Mouse (Mus musculus): ENCODE data around the gene Lrrc25. TPM values are rescaled to one million over a fixed set of nuclear protein-coding genes. Genes with fewer than 3 reads are reported as not detected.
"Not testable (repeated sequence)": the region's sequence is repeated elsewhere in the genome, so short reads cannot be mapped to it uniquely, and the experiment has no call there.

Gene Lrrc25
- polyA plus RNA-seq (2015; fragmentation: Nextera tagmentation; extraction: Ambion mirVana): 1.2 and 1.6 TPM in 2 replicates

DNA sequence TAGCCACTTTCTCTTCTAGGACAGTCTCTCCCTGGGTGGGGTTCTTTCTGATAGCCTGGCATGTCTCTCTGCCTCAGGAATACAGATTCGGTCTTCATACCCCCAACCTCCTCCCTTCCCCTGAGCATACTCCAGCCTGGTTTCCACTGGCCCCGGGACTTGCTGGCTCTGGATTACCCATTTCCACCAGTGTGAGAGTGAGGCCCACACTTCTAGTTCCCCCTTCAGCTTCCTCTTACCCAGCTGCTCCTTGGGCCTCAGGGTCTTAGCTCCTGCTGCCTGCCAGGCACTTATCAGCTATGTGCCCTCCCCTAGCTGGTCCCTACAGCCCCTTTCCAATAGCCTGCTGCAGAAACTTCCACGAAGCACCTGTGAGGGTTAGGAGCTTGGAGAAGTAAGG lies at the start of gene Lrrc25:
Lrrc25 (plus strand) TSS at position 262 of the 400 bp plus-strand sequence.
- Histone ChIP-seq H3K27me3 (replicated peaks) (no peaks in the 10 kb centered on the region), H3K36me3 (replicated peaks) (no peaks in the 10 kb centered on the region), H3K4me1 (peaks cover 10% of the 10 kb centered on the region), H3K9me3 (no peaks in the 10 kb centered on the region), H3K27ac (no peak within 1 kb of the TSS), H3K4me3 (no peak within 1 kb of the TSS), H3K4me2 (no peak within 1 kb of the TSS), H3K9ac (no peak within 1 kb of the TSS)
- no peak for ATAC-seq (replicated peaks)
- WGBS: 88% methylated on average over 3 of the region's 3 CpGs

DNA sequence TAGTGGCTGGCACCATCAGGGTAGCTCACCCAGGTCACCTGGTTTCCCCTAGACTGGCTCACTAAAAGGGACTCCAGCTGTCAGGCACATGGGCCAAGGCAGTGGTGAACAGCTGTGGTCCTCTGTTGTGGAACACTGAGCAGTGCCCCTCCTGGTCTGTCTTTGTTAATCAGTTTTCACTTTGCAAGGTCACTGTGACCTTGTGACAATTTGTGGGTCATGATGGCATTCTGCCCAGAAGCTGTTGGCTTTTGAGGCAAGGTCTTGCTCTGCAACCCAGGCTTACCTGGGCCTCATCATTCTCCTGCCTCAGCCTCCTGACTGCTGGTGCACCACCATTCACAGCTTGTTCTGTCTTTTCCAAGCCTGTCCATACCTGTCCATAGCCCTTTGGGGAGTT lies 45.6 kb upstream of the Lrrc25 start:
- no peak for ATAC-seq (replicated peaks)
- Histone ChIP-seq H3K9ac (no peak overlapping the region), H3K27ac (no peak overlapping the region), H3K4me2 (no peak overlapping the region), H3K9me3 (no peaks in the 10 kb centered on the region), H3K36me3 (replicated peaks) (no peaks in the 10 kb centered on the region), H3K4me3 (no peak overlapping the region), H3K4me1 (peaks cover 5% of the 10 kb centered on the region; the same call in 1 of the 2 replicates), H3K27me3 (replicated peaks) (no peaks in the 10 kb centered on the region)

DNA sequence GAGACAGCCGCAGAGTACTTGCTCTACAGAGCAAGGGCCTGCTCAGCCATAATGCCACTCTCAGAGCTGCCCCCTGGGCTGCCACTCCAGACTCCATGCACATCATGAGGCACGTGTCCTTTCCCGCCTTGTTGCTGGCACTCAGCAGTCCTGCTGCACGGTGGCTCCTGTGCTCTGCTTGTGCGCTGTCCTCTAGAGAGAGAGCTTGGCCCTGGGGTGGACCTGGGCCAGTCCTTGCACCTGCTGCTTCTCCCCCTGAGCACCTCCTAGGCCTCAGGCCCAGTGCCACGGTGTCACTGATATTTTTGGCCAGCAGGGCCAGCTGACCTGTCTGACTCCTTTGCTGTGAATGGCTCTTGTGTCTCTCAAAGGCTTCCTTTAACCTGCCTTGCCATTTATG lies 45.0 kb upstream of the Lrrc25 start:
- Histone ChIP-seq H3K36me3 (replicated peaks) (no peaks in the 10 kb centered on the region), H3K4me1 (peaks cover 5% of the 10 kb centered on the region; the same call in 1 of the 2 replicates), H3K27me3 (replicated peaks) (no peaks in the 10 kb centered on the region), H3K27ac (no peak overlapping the region), H3K9me3 (no peaks in the 10 kb centered on the region), H3K9ac (no peak overlapping the region), H3K4me3 (no peak overlapping the region), H3K4me2 (no peak overlapping the region)
- 80% methylated on average over 6 of the region's 6 CpGs for WGBS
- no peak for ATAC-seq (replicated peaks)

DNA sequence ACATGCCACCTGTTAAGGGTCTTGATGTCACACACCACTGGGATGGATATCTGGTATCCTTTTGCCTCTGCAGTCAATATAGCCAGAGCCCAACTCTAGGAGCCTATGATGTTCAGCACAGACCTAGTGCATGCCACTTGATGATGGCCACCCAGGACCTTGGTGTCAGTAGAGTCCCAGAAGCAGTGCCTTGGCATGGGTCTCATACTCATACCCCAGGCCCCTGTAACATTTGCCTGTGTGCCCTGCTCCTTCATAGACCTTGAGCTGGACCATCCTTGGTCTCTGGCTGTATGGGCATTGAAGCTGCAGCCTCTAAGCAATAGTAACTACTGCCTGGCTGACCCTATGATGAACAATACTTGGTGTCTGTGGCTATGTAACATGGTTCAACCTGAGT lies 41.7 kb upstream of the Lrrc25 start:
- ATAC-seq (replicated peaks): no peak
- no peaks in the 10 kb centered on the region for H3K9me3 ChIP-seq

DNA sequence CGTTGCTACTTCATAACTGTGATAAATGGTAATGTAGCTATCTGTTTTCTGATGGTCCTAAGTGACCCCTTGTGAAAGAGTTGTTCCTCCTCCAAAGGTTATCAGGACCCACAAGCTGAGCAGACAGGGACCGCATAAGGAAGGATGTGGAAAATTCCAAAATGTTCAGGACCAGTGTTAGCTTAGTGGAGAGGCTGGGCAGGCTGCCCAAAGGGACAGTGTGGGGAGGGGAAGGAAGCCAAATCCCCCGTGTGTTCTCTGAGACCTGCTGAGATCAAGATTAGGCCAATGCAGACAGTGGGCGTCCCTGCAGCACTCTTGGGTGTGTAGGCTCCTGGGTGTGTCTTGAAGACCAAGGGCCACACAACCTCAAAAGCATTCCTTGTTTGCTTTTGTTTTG lies 41.0 kb upstream of the Lrrc25 start:
- no peak for ATAC-seq (replicated peaks)
- Histone ChIP-seq H3K27me3 (replicated peaks) (no peaks in the 10 kb centered on the region), H3K4me2 (no peak overlapping the region), H3K9ac (no peak overlapping the region), H3K4me3 (no peak overlapping the region), H3K4me1 (peaks cover 5% of the 10 kb centered on the region; the same call in 1 of the 2 replicates), H3K36me3 (replicated peaks) (0 out of 2 replicates have a peak, but pooled peaks cover under 1% of the 10 kb centered on the region), H3K9me3 (no peaks in the 10 kb centered on the region), H3K27ac (no peak overlapping the region)
- WGBS: 84% methylated on average over 4 of the region's 4 CpGs

More for the DNA sequence above, 41.7 kb upstream of the Lrrc25 start:
- Histone ChIP-seq H3K36me3 (replicated peaks) (no peaks in the 10 kb centered on the region), H3K27ac (no peak overlapping the region), H3K4me3 (no peak overlapping the region), H3K4me2 (no peak overlapping the region), H3K27me3 (replicated peaks) (no peaks in the 10 kb centered on the region), H3K4me1 (peaks cover 5% of the 10 kb centered on the region; the same call in 1 of the 2 replicates), H3K9ac (no peak overlapping the region)

DNA sequence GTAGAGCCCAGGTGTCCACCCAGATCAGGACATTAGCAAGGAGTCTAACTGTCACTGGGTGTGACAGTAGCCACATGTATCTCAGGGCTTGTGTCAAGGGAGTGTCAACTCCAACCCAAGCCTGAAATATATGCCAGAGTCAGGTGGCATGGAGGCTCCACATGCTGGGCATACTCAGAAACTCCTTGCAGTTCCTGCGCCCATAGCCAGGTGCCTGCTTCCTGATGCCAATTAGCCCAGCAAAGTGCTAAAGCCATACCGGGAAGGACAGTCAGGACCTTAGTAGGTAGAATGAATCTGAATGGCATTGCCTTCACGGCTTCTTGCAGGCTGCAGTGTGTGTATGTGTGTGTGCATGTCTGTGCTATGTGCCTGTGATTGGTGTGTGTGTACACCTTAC lies 38.7 kb upstream of the Lrrc25 start:
- Histone ChIP-seq H3K4me3 (no peak overlapping the region), H3K9me3 (no peaks in the 10 kb centered on the region), H3K9ac (no peak overlapping the region), H3K27ac (no peak overlapping the region), H3K4me1 (no peaks in the 10 kb centered on the region), H3K27me3 (replicated peaks) (no peaks in the 10 kb centered on the region), H3K4me2 (no peak overlapping the region), H3K36me3 (replicated peaks) (peaks cover 16% of the 10 kb centered on the region)
- ATAC-seq (replicated peaks): no peak
- 96% methylated on average over 3 of the region's 3 CpGs for WGBS

DNA sequence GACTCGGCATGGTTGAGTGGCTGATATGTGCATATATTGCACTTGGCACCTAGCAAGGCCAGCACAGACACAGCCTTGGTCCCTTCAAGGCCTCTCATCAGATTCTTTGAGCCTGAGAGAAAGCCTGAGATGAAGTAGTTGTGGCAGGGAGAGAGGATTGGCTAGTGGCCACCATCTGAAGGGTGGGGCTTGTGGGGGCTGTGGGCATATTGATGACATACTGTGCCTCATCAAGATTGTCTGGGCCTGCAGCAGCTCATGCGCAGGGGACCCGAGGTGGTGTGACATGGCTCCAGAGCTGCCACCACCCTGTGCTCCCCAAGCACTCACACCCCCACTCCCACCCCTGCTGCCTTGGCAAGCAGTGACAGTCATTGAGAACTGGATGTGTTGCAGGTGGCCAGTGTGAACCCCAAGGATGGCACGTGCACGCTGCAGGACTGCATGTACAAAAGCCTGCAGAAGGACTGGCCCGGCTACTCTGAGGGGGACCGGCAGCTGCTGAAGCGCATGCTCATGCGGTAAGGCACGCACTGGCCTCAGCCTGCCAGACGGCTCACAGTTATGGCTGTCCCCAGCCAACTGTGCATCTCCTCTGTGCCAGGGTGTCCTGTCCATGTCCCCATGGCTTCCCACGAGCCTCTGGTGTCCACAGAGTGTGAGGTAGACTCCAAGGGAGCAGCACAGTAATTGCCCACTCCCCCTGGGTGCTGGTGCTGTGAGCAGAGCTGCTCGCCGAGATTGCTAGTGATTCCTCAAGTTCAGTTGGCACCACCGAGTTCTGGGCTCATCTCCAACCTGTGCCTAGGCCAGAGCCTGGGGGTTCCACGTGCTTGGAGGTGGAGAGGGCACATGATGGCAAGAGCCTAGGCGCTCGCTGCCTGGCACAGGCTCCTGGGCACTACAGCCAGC lies 32.2 kb upstream of the Lrrc25 start:
- Histone ChIP-seq H3K27ac (no peak overlapping the region), H3K9me3 (no peaks in the 10 kb centered on the region), H3K27me3 (replicated peaks) (no peaks in the 10 kb centered on the region), H3K9ac (no peak overlapping the region), H3K4me2 (no peak overlapping the region), H3K36me3 (replicated peaks) (peaks cover 53% of the 10 kb centered on the region), H3K4me1 (no peaks in the 10 kb centered on the region), H3K4me3 (no peak overlapping the region)
- WGBS: 89% methylated on average over 18 of the region's 18 CpGs
- no peak for ATAC-seq (replicated peaks)

DNA sequence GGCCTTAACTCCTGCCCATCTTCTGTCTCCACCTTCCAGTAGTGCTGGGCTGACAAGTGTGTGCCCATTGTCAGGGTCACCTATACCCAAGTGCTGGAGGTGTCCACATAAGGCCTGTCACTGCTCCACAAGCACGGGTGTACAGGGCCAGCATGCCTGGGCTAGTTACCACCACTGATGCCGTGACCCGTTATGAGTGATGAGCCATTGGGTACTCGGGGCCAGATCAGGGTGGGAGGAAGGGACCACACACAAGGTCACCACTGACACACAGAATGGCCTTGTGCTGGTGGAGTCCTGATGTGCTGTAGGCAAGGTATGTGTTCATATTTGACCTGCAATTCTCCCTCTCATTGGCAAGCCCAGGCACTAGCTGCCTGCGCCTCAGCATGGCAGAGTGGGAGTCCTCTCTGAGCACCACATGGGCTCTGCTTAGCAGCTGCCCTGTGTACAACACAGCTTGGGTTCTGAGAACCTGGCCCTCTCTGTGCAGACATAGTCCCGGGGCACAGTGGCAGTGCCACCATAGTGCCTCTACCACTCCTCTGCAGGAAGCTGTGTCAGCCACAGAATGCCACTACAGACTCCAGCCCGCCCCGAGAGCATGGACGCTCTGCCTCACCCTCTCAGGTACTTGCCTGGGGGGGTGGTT lies 31.2 kb upstream of the Lrrc25 start:
- H3K4me1 ChIP-seq: no peaks in the 10 kb centered on the region
- no peak overlapping the region for H3K4me2 ChIP-seq
- no peak overlapping the region for H3K9ac ChIP-seq
- H3K27ac ChIP-seq: 0 out of 2 replicates have a peak overlapping the region, but pooled peaks have one; percentile 6
- ATAC-seq (replicated peaks): 0 out of 2 replicates have a peak, but pooled peaks have one; percentile 22
- H3K27me3 ChIP-seq (replicated peaks): no peaks in the 10 kb centered on the region
- H3K9me3 ChIP-seq: no peaks in the 10 kb centered on the region
- peaks cover 59% of the 10 kb centered on the region for H3K36me3 ChIP-seq (replicated peaks)
- H3K4me3 ChIP-seq: no peak overlapping the region
- 90% methylated on average over 9 of the region's 9 CpGs for WGBS

DNA sequence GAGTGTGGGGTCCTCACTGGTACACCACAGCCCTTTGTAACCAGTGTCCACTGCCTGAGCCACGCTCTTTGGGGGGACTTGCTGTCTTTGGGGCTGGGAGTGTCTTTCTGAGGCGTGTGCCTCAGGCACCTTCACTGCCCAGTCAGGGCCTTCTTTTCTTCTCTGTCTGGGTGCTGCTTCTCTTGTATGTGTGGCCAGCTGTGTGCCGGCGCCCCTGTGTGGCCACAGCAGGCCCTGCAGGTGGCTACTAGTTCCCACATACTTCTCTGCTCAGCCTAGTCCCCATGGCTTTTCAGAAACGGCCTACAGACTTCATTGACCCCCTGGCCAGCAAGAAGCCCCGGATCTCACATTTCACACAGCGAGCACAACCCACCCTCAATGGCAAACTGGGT lies 30.7 kb upstream of the Lrrc25 start:
- H3K4me3 ChIP-seq: no peak overlapping the region
- H3K36me3 ChIP-seq (replicated peaks): peaks cover 56% of the 10 kb centered on the region
- WGBS: 34% methylated on average over 7 of the region's 7 CpGs
- H3K27me3 ChIP-seq (replicated peaks): no peaks in the 10 kb centered on the region
- no peak overlapping the region for H3K9ac ChIP-seq
- H3K4me2 ChIP-seq: no peak overlapping the region
- ATAC-seq (replicated peaks): peak; percentile 50
- no peaks in the 10 kb centered on the region for H3K4me1 ChIP-seq
- H3K9me3 ChIP-seq: no peaks in the 10 kb centered on the region
- 0 out of 2 replicates have a peak overlapping the region, but pooled peaks have one; percentile 6 for H3K27ac ChIP-seq

DNA sequence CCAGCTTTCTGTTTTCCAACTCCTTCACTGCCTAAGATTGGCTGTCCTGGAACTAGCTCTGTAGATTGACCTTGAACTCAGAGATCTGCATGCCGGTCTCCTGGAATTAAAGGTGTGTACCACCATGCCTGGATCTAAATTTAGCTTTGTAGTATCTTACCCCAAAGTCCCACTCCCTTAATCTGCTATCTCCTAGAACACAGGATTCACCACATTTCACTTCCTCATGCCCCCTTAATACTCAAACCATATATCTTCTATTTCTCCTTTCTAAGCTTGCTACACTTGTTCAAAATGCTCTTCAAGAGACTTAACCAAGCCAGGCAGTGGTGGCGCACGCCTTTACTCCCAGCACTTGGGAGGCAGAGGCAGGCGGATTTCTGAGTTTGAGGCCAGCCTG lies 28.0 kb upstream of the Lrrc25 start:
- H3K4me2 ChIP-seq; H3K4me1 ChIP-seq; H3K27me3 ChIP-seq (replicated peaks); H3K9me3 ChIP-seq; H3K9ac ChIP-seq; ATAC-seq (replicated peaks); H3K27ac ChIP-seq; H3K4me3 ChIP-seq: not testable (repeated sequence)
- peaks cover 42% of the 10 kb centered on the region; the same call in 1 of the 2 replicates for H3K36me3 ChIP-seq (replicated peaks)
- 97% methylated on average over 4 of the region's 4 CpGs for WGBS

DNA sequence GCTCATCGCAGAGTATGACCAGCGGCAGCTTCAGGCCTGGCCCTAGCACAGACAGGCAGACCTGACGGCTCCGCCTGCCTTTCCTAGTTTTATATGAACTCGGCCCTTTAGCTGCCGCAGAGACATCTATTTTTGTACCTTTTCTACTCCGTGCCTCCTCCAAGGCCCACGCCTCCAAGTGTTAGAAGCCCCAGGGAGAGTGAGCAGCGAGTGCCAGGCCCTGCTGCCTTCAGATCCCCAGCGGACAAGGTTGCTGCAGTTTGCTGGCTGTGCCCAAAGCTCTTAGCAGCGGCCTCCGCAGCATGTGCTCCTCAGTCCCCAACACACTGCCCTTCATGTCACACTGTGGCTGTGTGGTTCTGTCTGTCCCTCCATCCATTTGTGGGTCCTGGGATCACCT lies 24.4 kb upstream of the Lrrc25 start:
- Histone ChIP-seq H3K36me3 (replicated peaks) (peaks cover 23% of the 10 kb centered on the region; the same call in 1 of the 2 replicates), H3K9me3 (no peaks in the 10 kb centered on the region), H3K27ac (no peak overlapping the region), H3K4me2 (no peak overlapping the region), H3K4me1 (peaks cover 19% of the 10 kb centered on the region), H3K27me3 (replicated peaks) (no peaks in the 10 kb centered on the region), H3K9ac (no peak overlapping the region), H3K4me3 (no peak overlapping the region)
- WGBS: 90% methylated on average over 12 of the region's 12 CpGs
- ATAC-seq (replicated peaks): no peak

DNA sequence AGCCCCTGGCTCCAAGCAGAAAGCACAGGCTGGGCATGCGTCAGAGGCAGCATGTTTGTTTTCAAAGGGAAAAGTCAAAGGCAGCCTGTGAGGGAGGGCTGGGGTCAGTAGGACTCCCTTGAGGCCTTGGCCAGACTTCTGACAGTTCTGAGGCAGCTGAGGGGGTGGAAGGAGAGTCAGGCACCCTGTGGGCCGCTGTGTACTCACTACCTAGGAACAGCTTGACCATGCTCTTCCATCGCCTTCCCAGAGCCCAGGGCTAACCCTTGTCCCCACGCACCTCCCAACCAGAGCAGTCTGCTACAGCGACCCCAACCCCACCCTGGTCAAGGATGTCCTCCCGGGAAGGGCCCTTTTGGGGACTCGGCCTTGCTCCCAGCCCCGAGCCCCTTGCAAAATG lies 22.8 kb upstream of the Lrrc25 start:
- H3K4me2 ChIP-seq: peak overlapping the region; percentile 91
- peaks cover 12% of the 10 kb centered on the region; the same call in 1 of the 2 replicates for H3K36me3 ChIP-seq (replicated peaks)
- H3K4me1 ChIP-seq: peaks cover 34% of the 10 kb centered on the region
- H3K9ac ChIP-seq: no peak overlapping the region
- 48% methylated on average over 8 of the region's 8 CpGs for WGBS
- no peaks in the 10 kb centered on the region for H3K27me3 ChIP-seq (replicated peaks)
- no peak for ATAC-seq (replicated peaks)
- H3K9me3 ChIP-seq: no peaks in the 10 kb centered on the region
- H3K4me3 ChIP-seq: no peak overlapping the region
- peak overlapping the region; percentile 75; the same call in 1 of the 2 replicates for H3K27ac ChIP-seq
